Mouse (Mus musculus): ENCODE results near the gene Plpp7. TPM values are rescaled to one million over a fixed set of nuclear protein-coding genes. Genes with fewer than 3 reads are reported as not detected.

Plpp7 gene
- polyA plus RNA-seq, 1 experiment = 6.0 TPM

DNA sequence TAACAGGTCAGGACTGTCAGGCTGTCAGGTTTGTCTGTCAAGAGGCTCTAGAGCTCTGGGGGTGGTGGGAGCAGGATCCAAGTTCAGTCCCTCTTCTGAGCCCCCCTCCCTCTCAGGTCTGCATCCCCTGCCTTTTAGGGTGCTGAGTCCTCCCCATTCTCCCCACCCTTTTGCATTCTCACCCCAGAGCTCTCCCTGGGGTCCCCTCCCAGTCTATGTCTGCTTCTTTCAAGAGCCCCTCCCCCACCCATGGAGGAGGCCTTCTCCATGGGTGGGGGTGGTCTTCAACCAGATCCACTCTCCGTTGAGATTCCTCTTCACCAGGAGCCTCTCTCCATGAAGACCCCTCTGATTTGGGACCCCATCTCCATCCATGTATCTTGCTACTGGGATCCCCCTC, 54.8 kb downstream of the Plpp7 start:
- WGBS = 71% methylated on average over 1 of the region's 1 CpGs
- H3K4me3 ChIP-seq (ENCODE audit: insufficient read depth, low read depth, low read length) = no peak overlapping the region

DNA sequence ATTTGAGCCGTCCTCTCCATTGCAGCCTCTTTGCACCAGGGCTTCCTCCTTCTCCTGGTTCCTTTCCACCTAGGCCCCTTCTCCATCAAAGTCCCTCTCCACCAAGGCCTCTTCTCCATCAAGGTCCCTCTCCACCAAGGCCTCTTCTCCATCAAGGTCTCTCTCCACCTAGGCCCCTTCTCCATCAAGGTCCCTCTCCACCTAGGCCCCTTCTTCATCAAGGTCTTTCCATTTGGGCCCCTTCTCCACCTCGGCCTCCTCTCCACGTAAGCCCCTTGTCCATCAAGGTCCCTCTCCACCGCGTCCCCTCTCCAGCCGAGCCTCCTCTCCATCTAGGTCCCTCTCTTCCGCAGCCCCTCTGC, 55.2 kb downstream of the Plpp7 start:
- TF ChIP-seq POLR2A (IDR thresholded peaks at IDR 0.05; ENCODE audit: low read depth, low read length) = no peak
- TF ChIP-seq CTCF (conservative IDR thresholded peaks at IDR 0.05; ENCODE audit: insufficient read depth, insufficient read length, low read depth, low read length) = no peak
- H3K27ac ChIP-seq (ENCODE audit: insufficient read depth, low read depth, low read length) = peak overlapping the region; percentile 83
- H3K27me3 ChIP-seq (replicated peaks; ENCODE audit: control insufficient read depth, insufficient read depth, low read length) = no peaks in the 10 kb centered on the region
- H3K4me3 ChIP-seq (ENCODE audit: insufficient read depth, low read depth, low read length) = peak overlapping the region; percentile 70
- H3K36me3 ChIP-seq (ENCODE audit: control insufficient read depth, insufficient read depth, low read length) = no peaks in the 10 kb centered on the region
- H3K4me1 ChIP-seq (ENCODE audit: control insufficient read depth, insufficient read depth, low read length) = peaks cover 25% of the 10 kb centered on the region
- 8% methylated on average over 7 of the region's 7 CpGs for WGBS
- DNase-seq = no peak

More for the DNA sequence above, 54.8 kb downstream of the Plpp7 start:
- Histone ChIP-seq H3K27me3 (replicated peaks; ENCODE audit: control insufficient read depth, insufficient read depth, low read length) (no peaks in the 10 kb centered on the region), H3K36me3 (ENCODE audit: control insufficient read depth, insufficient read depth, low read length) (no peaks in the 10 kb centered on the region), H3K4me1 (ENCODE audit: control insufficient read depth, insufficient read depth, low read length) (peaks cover 20% of the 10 kb centered on the region), H3K27ac (ENCODE audit: insufficient read depth, low read depth, low read length) (no peak overlapping the region)
- DNase-seq = no peak
- TF ChIP-seq POLR2A (IDR thresholded peaks at IDR 0.05; ENCODE audit: low read depth, low read length) = no peak
- no peak for TF ChIP-seq CTCF (conservative IDR thresholded peaks at IDR 0.05; ENCODE audit: insufficient read depth, insufficient read length, low read depth, low read length)

DNA sequence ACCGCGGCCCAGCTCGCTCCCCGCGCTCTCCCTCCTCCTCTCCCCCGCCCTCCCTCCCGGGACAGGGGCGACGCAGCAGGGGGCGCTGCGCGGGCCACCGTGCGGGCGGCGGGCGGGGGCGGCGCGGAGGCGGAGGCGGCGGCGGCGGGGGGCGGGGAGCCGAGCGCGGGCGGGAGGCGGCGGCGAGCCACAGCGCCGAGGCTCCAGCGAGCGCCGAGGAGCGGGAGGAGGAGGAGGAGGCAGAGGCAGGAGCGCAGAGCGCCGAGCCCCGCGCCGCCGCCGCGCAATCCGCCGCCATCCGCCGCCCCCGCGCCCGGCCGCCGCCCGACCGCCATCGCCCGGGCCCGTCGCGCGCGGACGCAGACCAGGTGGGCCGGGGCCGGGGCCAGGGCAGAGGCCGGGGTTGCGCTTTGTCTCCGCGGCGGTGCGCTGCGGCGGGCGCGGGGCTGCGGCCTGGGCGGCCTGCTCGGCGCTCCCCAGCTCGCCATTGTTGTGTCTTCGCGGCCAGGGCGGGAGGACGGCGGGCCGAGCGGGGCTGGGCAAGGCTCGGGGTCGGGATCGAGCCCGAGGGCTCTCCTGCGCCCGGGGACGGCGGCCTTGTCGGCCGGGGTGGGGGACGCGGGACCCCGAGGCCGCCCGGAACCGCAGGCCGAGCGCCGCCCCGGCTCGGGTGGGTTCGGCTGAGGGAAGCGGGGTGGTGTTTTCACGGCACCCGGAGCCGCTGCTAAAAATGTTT, 55.8 kb downstream of the Plpp7 start, which contains the start of gene Prrc2b:
Gene Prrc2b, plus strand, starts transcription at position 159 of the 736 bp plus-strand sequence.
- TF ChIP-seq POLR2A (IDR thresholded peaks at IDR 0.05; ENCODE audit: low read depth, low read length) (no peak), CTCF (conservative IDR thresholded peaks at IDR 0.05; ENCODE audit: insufficient read depth, insufficient read length, low read depth, low read length) (no peak)
- WGBS = 2% methylated on average over 115 of the region's 117 CpGs
- Histone ChIP-seq H3K27me3 (replicated peaks; ENCODE audit: control insufficient read depth, insufficient read depth, low read length) (no peaks in the 10 kb centered on the region), H3K4me1 (ENCODE audit: control insufficient read depth, insufficient read depth, low read length) (peaks cover 29% of the 10 kb centered on the region), H3K36me3 (ENCODE audit: control insufficient read depth, insufficient read depth, low read length) (no peaks in the 10 kb centered on the region), H3K4me3 (ENCODE audit: insufficient read depth, low read depth, low read length) (peak within 1 kb of the TSS; percentile 70), H3K27ac (ENCODE audit: insufficient read depth, low read depth, low read length) (peak within 1 kb of the TSS; percentile 83)
- peak; percentile 72 for DNase-seq

DNA sequence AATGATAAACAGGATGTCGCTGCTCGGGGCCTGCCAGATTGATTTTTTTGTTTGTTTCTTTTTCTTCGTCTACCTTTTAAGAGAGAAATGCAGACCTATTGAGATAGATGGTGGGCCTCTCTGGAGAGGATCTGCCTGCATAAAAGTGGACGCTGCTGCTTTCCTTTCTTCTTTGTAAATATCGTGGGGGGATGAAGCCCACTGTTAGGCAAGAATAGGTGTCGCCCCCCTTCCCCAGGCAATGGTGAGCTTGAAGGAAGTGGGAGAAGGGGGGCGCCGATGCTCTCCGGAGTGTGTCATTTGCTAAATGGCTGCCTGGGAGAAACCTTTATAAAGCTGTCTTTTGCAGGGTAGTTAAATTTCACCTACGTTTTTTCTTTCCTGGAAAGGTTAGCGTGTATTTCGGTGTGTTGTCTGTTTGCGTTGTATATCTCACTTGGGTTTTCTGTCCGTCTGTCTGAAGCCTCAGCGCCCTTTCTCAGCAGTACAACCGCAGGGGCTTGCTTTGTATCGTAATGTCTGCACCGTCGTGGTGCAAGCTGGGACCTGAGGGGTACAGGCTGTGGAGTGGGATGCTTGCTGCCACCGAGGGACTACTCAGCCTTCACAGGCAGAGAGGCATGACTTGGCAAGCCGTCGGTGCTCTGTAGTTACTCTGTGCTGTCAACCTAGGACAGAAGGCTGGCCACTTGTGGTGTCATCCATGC, 56.5 kb downstream of the Plpp7 start:
- Histone ChIP-seq H3K36me3 (ENCODE audit: control insufficient read depth, insufficient read depth, low read length) (no peaks in the 10 kb centered on the region), H3K4me1 (ENCODE audit: control insufficient read depth, insufficient read depth, low read length) (peaks cover 36% of the 10 kb centered on the region), H3K27me3 (replicated peaks; ENCODE audit: control insufficient read depth, insufficient read depth, low read length) (no peaks in the 10 kb centered on the region), H3K27ac (ENCODE audit: insufficient read depth, low read depth, low read length) (peak overlapping the region; percentile 79), H3K4me3 (ENCODE audit: insufficient read depth, low read depth, low read length) (peak overlapping the region; percentile 70)
- peak; percentile 63 for DNase-seq
- no peak for TF ChIP-seq POLR2A (IDR thresholded peaks at IDR 0.05; ENCODE audit: low read depth, low read length)
- no peak for TF ChIP-seq CTCF (conservative IDR thresholded peaks at IDR 0.05; ENCODE audit: insufficient read depth, insufficient read length, low read depth, low read length)
- WGBS = under 1% methylated on average over 22 of the region's 22 CpGs

DNA sequence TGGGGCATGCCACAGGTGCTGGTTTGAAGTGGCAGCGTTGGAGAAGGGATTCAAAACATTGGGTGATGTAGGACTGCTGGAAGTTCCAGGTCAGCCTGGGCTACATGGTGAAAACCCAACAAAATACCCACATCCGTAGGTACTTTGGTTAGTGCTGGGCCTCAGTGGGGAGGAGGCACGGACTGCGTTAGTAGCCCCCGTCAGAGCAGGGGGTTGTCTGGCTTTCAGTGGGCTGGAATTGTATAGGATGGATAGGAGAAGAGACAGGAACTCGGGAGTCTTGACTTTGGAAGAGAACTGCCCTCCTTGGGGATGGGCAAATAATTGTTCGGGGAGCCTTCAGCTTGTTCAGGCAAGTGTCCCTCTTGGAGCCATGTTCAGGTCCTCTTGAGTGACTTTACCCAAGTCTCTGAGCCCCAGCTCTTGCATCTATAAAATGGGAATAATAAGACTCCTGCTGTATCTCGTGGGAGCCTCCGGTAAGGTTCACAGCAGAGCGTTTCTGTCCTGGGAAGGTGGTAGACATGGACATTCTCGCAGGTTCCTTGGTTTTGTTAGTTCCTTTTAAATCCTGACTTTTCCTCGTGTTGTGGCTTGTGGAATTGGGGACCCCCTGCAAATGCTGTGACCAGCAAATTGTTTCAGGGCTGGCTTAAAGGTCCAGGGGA, 57.2 kb downstream of the Plpp7 start:
- Histone ChIP-seq H3K36me3 (ENCODE audit: control insufficient read depth, insufficient read depth, low read length) (no peaks in the 10 kb centered on the region), H3K27ac (ENCODE audit: insufficient read depth, low read depth, low read length) (peak overlapping the region; percentile 79), H3K27me3 (replicated peaks; ENCODE audit: control insufficient read depth, insufficient read depth, low read length) (no peaks in the 10 kb centered on the region), H3K4me1 (ENCODE audit: control insufficient read depth, insufficient read depth, low read length) (peaks cover 42% of the 10 kb centered on the region), H3K4me3 (ENCODE audit: insufficient read depth, low read depth, low read length) (peak overlapping the region; percentile 70)
- DNase-seq = no peak
- TF ChIP-seq CTCF (conservative IDR thresholded peaks at IDR 0.05; ENCODE audit: insufficient read depth, insufficient read length, low read depth, low read length) (no peak), POLR2A (IDR thresholded peaks at IDR 0.05; ENCODE audit: low read depth, low read length) (no peak)
- 11% methylated on average over 12 of the region's 12 CpGs for WGBS

DNA sequence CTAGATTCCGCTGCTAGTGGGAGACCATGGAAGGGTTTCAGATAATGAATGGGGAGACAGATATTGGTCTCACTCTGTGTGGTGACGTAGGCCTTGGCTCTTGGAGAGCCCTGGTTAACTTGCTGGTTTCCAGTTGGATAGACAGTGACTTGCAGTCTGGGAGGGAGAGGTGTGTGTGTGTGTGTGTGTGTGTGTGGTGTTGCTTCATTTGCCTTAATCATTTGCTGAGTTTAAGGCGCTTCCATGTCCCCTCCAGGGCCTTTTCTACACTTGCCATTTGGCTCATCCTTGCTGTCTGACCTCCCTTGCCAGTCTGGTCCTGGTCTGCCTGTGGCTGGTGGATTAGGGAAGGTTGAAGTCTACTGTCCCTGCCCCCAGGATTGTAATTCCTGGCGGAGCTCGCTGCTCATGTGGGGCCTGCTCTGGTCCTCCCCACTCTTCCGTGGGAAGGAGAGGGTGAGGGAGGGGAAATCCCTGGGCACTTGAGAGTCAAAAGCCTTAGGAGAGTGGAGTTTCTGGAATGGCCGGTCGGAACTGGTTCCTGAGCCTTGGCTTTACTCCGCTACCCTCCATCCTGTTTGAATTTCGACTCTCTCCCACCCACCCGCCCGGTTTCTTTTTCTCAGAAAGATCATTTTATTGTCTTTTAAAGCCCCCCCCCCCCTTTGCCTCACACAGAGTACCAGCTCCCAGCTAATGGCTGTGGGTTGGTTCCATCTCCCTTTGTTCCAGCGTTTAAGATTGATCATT, 57.9 kb downstream of the Plpp7 start:
- TF ChIP-seq POLR2A (IDR thresholded peaks at IDR 0.05; ENCODE audit: low read depth, low read length) (no peak), CTCF (conservative IDR thresholded peaks at IDR 0.05; ENCODE audit: insufficient read depth, insufficient read length, low read depth, low read length) (no peak)
- no peaks in the 10 kb centered on the region for H3K27me3 ChIP-seq (replicated peaks; ENCODE audit: control insufficient read depth, insufficient read depth, low read length)
- 5% methylated on average over 13 of the region's 13 CpGs for WGBS
- H3K4me3 ChIP-seq (ENCODE audit: insufficient read depth, low read depth, low read length) = peak overlapping the region; percentile 5; the same call in 1 of the 2 replicates
- H3K4me1 ChIP-seq (ENCODE audit: control insufficient read depth, insufficient read depth, low read length) = peaks cover 42% of the 10 kb centered on the region
- peak overlapping the region; percentile 79 for H3K27ac ChIP-seq (ENCODE audit: insufficient read depth, low read depth, low read length)
- H3K36me3 ChIP-seq (ENCODE audit: control insufficient read depth, insufficient read depth, low read length) = no peaks in the 10 kb centered on the region
- DNase-seq = peak; percentile 81

Measured in kidney, adult 2 months (tissue).